Mouse (Mus musculus) liver, embryonic 14.5 days (tissue): Measurements from ENCODE around the gene Atg101. TPM values are rescaled to one million over a fixed set of nuclear protein-coding genes. Genes with fewer than 3 reads are reported as not detected.

ENCODE experiments used
- ATAC-seq: fragments of 200-750 bp; cut with Nextera tagmentation; 2 replicates; pipeline ENCODE4 v1.8.0; 2017; ENCODE audit warnings: moderate number of reproducible peaks, mild to moderate bottlenecking, moderate library complexity; ENCODE audit not compliant: insufficient read depth
- DNase-seq, 3 experiments: peaks; one replicate each; pipeline ENCODE4 v3.0.0-alpha.2; 2012 to 2013; ENCODE audit warnings: low read depth in 3 of 3, low spot score in 3 of 3
- H3K27ac ChIP-seq: fragments of 300-500 bp; sonication (generic); 2 replicates; pipeline ENCODE4 v1.5.1; 2014; ENCODE audit warnings: moderate library complexity, mild to moderate bottlenecking, control low read depth, inconsistent platforms
- H3K27me3 ChIP-seq: fragments of 300-500 bp; sonication (generic); 2 replicates; pipeline ENCODE4 v1.6.1; 2014; ENCODE audit warnings: mild to moderate bottlenecking, low read length, moderate library complexity; ENCODE audit not compliant: control insufficient read depth, insufficient read depth
- H3K36me3 ChIP-seq: fragments of 300-500 bp; sonication (generic); replicated peaks from 2 replicates; pipeline ENCODE4 v1.6.1; 2014; ENCODE audit warnings: low read depth; ENCODE audit not compliant: control insufficient read depth, insufficient read depth
- H3K4me1 ChIP-seq, 2 experiments: fragments of 200-500 bp in 1 of 2; fragments of 300-500 bp in 1 of 2; sonication (generic) in 1 of 2; replicated peaks; 2 replicates each; pipeline ENCODE4 v1.6.1; 2012 to 2014; ENCODE audit warnings: antibody characterized with exemption in 1 of 2, inconsistent platforms in 1 of 2, low read length in 1 of 2; ENCODE audit not compliant: control insufficient read depth in 2 of 2, insufficient read depth in 2 of 2
- H3K4me2 ChIP-seq: fragments of 300-500 bp; sonication (generic); 2 replicates; pipeline ENCODE4 v1.6.1; 2014; ENCODE audit warnings: low read depth, mild to moderate bottlenecking, control low read depth, moderate library complexity
- H3K4me3 ChIP-seq, 2 experiments: fragments of 200-500 bp in 1 of 2; fragments of 300-500 bp in 1 of 2; sonication (generic) in 1 of 2; 2 replicates each; pipeline ENCODE4 v1.5.1; 2012 to 2014; ENCODE audit warnings: low read depth in 2 of 2, low read length in 2 of 2, mild to moderate bottlenecking in 2 of 2, control low read depth in 1 of 2, inconsistent platforms in 1 of 2, moderate library complexity in 1 of 2; ENCODE audit not compliant: insufficient read depth in 1 of 2
- H3K9ac ChIP-seq: fragments of 300-500 bp; sonication (generic); replicated peaks from 2 replicates; pipeline ENCODE4 v1.6.1; 2014; ENCODE audit warnings: mild to moderate bottlenecking, control low read depth, moderate library complexity
- H3K9me3 ChIP-seq: fragments of 300-500 bp; sonication (generic); 2 replicates; pipeline ENCODE4 v1.6.1; 2016; ENCODE audit warnings: low read length, mixed read lengths; ENCODE audit not compliant: control insufficient read depth
- CTCF ChIP-seq: IDR thresholded peaks from 2 replicates; pipeline ENCODE4 v1.5.1; 2016; ENCODE audit warnings: antibody characterized with exemption, low read depth, control low read depth
- EP300 ChIP-seq: IDR thresholded peaks from 2 replicates; pipeline ENCODE4 v1.6.1; 2016; ENCODE audit warnings: antibody characterized with exemption, low read depth
- WGBS: fragments of 180-500 bp; shearing (Covaris S2); extraction: QIAGEN DNeasy Blood & Tissue Kit; methylation state at CpG from one replicate; pipeline ENCODE4 v1.1.7; 2014; ENCODE audit not compliant: insufficient replicate concordance; 5-methylcytosine and 5-hydroxymethylcytosine counted together
- polyA plus RNA-seq, 2 experiments: library from polyadenylated mRNA; depleted of rRNA in 1 of 2; stranded (reverse) in 1 of 2; unstranded in 1 of 2; fragments of >200 nt; fragmentation: Nextera tagmentation in 1 of 2; extraction: Ambion mirVana in 1 of 2; gene quantifications; 2 replicates each; pipeline versions ENCODE4 v1.2.1 to v1.2.3; 2012 to 2014

Gene Atg101
- polyA plus RNA-seq (2012; rRNA removed) (13.1 and 17.2 TPM in 2 replicates), polyA plus RNA-seq (2014; fragmentation: Nextera tagmentation; extraction: Ambion mirVana) (21.3 and 23.7 TPM in 2 replicates)

DNA sequence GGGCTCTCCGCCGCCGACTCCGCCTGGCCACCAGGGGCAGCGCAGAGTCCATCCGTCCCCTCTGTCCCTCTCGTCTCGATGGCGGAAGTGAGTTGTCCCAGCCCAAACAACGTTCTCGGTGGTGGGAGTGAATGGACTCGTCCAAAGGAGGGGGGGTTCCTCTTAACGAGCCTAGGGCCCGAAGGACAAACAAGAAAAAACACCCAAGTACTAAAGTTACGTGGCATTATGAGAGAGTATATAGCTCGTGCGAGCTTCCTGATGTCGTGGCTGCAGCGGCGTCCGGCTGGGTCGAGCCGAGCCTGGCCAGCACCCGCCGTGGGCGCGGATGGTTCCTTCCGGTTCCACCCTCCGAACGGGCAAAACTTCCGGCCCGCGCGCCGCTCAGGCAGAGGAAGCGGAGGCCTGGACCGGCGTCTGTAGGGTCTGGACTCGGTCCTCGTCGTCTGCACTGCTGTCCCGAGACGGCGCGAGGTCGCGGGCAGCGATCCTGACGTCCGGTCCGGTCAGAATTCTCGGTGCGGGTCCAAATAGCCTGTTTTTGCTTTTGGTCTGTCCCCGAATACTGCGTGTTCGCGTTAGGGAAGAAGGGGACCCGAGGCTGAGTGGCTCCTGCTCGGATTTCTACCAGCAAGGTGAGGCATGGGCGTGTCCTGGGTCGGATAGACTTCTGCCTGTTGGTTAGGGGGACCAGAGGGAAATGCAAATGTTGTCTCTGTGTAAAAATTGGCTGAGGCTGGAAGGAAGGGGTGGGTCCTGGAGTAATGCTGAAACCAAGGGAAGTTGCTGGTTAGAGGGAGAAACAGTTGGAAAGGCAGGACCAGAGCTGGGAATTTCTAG lies at the start of gene Atg101:
TSS of gene Atg101 (plus strand) at position 362 of the 840 bp plus-strand sequence.
- TF ChIP-seq EP300 = no peak; the same call in 1 of the 2 replicates
- peak; percentile 98 for TF ChIP-seq CTCF
- H3K9ac ChIP-seq = peak within 1 kb of the TSS; percentile 88
- no peaks in the 10 kb centered on the region for H3K9me3 ChIP-seq
- peaks cover 0 to 6% of the 10 kb centered on the region in 2 experiments; a peak in 1 of 4 replicates for H3K4me1 ChIP-seq
- peak within 1 kb of the TSS; percentile 74 for H3K4me2 ChIP-seq
- H3K27me3 ChIP-seq = no peaks in the 10 kb centered on the region
- H3K4me3 ChIP-seq = peak within 1 kb of the TSS; percentile 89 to 98
- ATAC-seq (peak; percentile 95), DNase-seq (peak; percentile 78 to 81 (median 79))
- peaks cover 4% of the 10 kb centered on the region for H3K36me3 ChIP-seq
- H3K27ac ChIP-seq = peak within 1 kb of the TSS; percentile 59
- under 1% methylated on average over 61 of the region's 61 CpGs for WGBS

DNA sequence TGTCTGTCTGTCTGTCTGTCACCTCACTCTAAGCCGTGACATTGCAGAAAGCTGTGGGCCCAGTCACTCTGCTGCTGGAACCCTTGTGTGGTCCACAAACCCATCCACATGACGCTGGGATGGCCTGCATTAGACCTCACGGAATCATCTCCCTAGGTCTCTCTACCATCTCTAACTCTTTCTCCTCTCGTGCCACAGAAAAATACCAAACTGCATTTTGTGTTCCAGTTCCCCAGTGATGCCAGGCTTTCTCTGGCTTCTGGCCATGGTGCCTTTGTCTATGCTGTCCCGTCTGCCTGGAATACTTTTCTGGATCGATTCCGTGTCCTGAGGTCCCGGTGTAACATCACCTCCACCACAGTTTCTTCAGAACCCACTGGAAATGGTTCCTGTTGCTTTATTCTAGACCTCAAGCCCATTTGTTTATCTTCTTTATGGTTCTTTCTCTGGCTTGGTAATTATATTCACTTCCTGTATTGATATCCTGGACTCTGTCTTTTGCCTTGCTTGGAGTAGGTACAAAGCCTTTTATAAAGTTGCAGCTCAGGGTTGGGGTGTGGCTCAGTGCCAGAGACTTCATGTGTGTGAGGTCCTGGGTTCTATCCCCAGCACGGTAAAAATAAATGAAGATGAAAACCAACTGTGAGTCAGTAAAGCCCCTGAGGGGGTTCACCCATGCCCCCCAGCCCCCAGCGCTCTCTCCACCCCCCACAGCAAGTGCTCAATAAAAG lies 49.3 kb upstream of the Atg101 start:
- Histone ChIP-seq H3K4me2 (no peak overlapping the region), H3K4me1 (no peaks in the 10 kb centered on the region), H3K9me3 (no peaks in the 10 kb centered on the region), H3K4me3 (no peak overlapping the region), H3K27me3 (no peaks in the 10 kb centered on the region; the same call in 1 of the 2 replicates), H3K27ac (no peak overlapping the region), H3K9ac (no peak overlapping the region), H3K36me3 (no peaks in the 10 kb centered on the region)
- TF ChIP-seq CTCF (no peak), EP300 (no peak)
- DNase-seq (no peak), ATAC-seq (no peak)
- 57% methylated on average over 10 of the region's 10 CpGs for WGBS

DNA sequence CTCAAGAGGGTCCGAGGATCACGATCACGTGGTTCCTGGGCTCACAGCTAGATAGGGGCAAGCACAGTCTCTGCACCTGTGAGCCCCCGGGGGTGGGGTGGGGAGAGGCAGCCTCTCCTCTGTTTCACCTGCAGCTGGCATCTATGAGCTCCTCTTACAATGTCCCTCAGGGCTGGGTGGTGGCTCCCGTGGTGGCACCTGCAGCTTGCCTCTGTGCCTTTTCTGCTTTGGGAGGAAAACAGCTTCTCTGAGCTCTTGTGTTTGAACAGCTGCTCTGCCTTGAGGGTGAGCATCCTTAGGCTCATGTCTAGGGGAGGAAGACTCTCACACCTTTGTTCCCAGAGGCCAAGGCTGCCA lies 48.8 kb upstream of the Atg101 start:
- Histone ChIP-seq H3K36me3 (no peaks in the 10 kb centered on the region), H3K4me1 (no peaks in the 10 kb centered on the region), H3K27me3 (no peaks in the 10 kb centered on the region; the same call in 1 of the 2 replicates), H3K4me3 (no peak overlapping the region), H3K27ac (no peak overlapping the region), H3K9ac (no peak overlapping the region), H3K4me2 (no peak overlapping the region), H3K9me3 (no peaks in the 10 kb centered on the region)
- 35% methylated on average over 5 of the region's 5 CpGs for whole genome bisulfite sequencing
- ATAC-seq (no peak), DNase-seq (no peak)
- TF ChIP-seq EP300 (no peak), CTCF (no peak)

DNA sequence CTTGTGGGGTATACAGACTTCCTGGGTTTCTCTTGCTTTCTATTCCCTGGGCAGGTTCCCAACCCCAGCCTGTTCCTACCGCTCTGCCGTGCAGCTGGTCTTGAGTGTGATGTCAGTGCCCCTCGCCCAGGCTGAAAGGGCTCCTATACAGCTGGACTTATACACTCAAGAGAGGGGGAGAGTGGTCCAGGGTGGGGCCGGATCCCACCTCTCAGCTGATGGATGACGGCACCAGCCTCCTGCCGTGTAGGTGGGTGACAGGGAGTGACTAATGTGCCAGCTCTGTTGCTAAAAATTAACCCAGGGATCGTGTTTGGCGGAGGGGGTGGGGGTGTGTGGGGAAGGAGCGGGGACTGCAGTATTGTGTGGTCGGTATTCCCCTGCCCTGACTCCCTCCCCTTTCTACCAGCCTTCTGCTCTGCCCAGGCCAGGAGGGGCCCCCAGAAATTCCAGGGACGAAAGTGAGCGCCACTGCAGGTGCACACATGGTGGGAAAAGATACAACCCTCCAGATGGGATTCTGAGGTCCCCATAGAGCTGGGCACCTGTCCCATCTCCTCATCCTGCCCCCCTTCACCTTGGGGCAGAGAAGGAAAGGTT lies 48.2 kb upstream of the Atg101 start:
- DNase-seq (no peak), ATAC-seq (no peak)
- 39% methylated on average over 12 of the region's 12 CpGs for WGBS
- Histone ChIP-seq H3K9ac (no peak overlapping the region), H3K4me2 (no peak overlapping the region), H3K27me3 (no peaks in the 10 kb centered on the region; the same call in 1 of the 2 replicates), H3K27ac (no peak overlapping the region), H3K9me3 (no peaks in the 10 kb centered on the region), H3K4me3 (no peak overlapping the region), H3K4me1 (no peaks in the 10 kb centered on the region; a peak in 1 of 4 replicates), H3K36me3 (no peaks in the 10 kb centered on the region)
- TF ChIP-seq CTCF (no peak), EP300 (no peak)

DNA sequence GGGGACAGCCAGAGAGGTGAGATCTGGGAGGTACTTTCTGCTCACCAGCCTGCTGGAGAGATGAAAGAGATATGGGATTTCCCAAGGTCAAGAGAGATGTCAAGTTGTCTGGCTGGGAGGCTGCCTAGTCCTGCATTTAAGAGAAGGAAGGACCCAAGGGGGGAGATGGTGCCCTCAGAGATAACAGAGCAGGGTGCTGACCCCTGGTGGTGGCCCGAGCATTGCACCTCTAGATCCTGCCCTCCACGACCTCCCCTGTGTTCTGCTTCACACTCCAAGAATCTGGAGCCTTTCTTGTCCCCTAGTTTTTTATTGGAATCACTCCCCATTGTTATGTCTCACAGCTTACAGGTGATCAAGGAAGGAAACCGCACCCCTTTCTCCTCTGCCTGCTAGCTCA lies 47.2 kb upstream of the Atg101 start:
- DNase-seq = no peak
- H3K27me3 ChIP-seq = no peaks in the 10 kb centered on the region; the same call in 1 of the 2 replicates
- ATAC-seq = no peak
- H3K36me3 ChIP-seq = no peaks in the 10 kb centered on the region
- H3K4me3 ChIP-seq = no peak overlapping the region
- no peak overlapping the region for H3K27ac ChIP-seq
- H3K9me3 ChIP-seq = no peaks in the 10 kb centered on the region
- H3K9ac ChIP-seq = no peak overlapping the region
- WGBS = 3% methylated on average over 3 of the region's 3 CpGs
- no peak overlapping the region for H3K4me2 ChIP-seq
- H3K4me1 ChIP-seq = peaks cover 0 to 4% of the 10 kb centered on the region in 2 experiments; a peak in 2 of 4 replicates
- TF ChIP-seq EP300 (no peak), CTCF (peak; percentile 83)
